Mouse (Mus musculus) T-cell, adult 2 months (primary cell): ENCODE measurements around the gene Bscl2.
A peak's percentile ranks its signal among the peaks of the same experiment; 100 is the strongest.
"Not testable (repeated sequence)": the region's sequence is repeated elsewhere in the genome, so short reads cannot be mapped to it uniquely, and the experiment has no call there.

Experiments used
- DNase-seq: peaks from one replicate; pipeline ENCODE4 v3.0.0; 2022; ENCODE audit warnings: low spot score

The Bscl2 gene

GRCm38 (mm10) chr19:8831262-8831661 is 6.0 kb upstream of the Bscl2 start:
- no peak for DNase-seq

- no peak for DNase-seq
Observed at GRCm38 (mm10) chr19:8832971-8833370, 4.3 kb upstream of the Bscl2 start.

GRCm38 (mm10) chr19:8836327-8836726 is 940 bp upstream of the Bscl2 start:
- DNase-seq: not testable (repeated sequence)

GRCm38 (mm10) chr19:8838041-8838730 is 919 bp downstream of the Bscl2 start:
- no peak for DNase-seq

- DNase-seq: no peak
Observed at GRCm38 (mm10) chr19:8839103-8839907, 2.0 kb downstream of the Bscl2 start, which contains the start of gene Gng3. Gng3 (minus strand) TSS chr19:8839194.

GRCm38 (mm10) chr19:8839908-8840791 is 2.9 kb downstream of the Bscl2 start:
- DNase-seq: peak; percentile 40

- no peak for DNase-seq
Observed at GRCm38 (mm10) chr19:8841012-8841411, 3.7 kb downstream of the Bscl2 start.

GRCm38 (mm10) chr19:8842961-8843360 is 5.7 kb downstream of the Bscl2 start:
- no peak for DNase-seq

GRCm38 (mm10) chr19:8844371-8845129 is 7.3 kb downstream of the Bscl2 start:
- DNase-seq: peak; percentile 80

GRCm38 (mm10) chr19:8848356-8848755 is 11.1 kb downstream of the Bscl2 start:
- DNase-seq: no peak

- no peak for DNase-seq
Observed at GRCm38 (mm10) chr19:8850402-8850901, 13.2 kb downstream of the Bscl2 start, which contains the start of gene Lrrn4cl. Lrrn4cl (plus strand) TSS chr19:8850768.

GRCm38 (mm10) chr19:8851639-8852038 is 14.4 kb downstream of the Bscl2 start:
- DNase-seq: no peak

- no peak for DNase-seq
Observed at GRCm38 (mm10) chr19:8852236-8852928, 15.1 kb downstream of the Bscl2 start.

- DNase-seq: no peak
Observed at GRCm38 (mm10) chr19:8853117-8853516, 15.8 kb downstream of the Bscl2 start.

- DNase-seq: peak; percentile 21
Observed at GRCm38 (mm10) chr19:8857689-8858088, 20.4 kb downstream of the Bscl2 start.

GRCm38 (mm10) chr19:8859018-8859417 is 21.8 kb downstream of the Bscl2 start:
- DNase-seq: peak; percentile 50

GRCm38 (mm10) chr19:8864265-8864664 is 27.0 kb downstream of the Bscl2 start:
- no peak for DNase-seq

- not testable (repeated sequence) for DNase-seq
Observed at GRCm38 (mm10) chr19:8870381-8870780, 33.1 kb downstream of the Bscl2 start.

GRCm38 (mm10) chr19:8870838-8871237 is 33.6 kb downstream of the Bscl2 start:
- DNase-seq: no peak
